Mouse (Mus musculus) gastrocnemius, postnatal 14 days (tissue): ENCODE data around the gene 1700019A02Rik. TPM values are rescaled to one million over a fixed set of nuclear protein-coding genes. Genes with fewer than 3 reads are reported as not detected.

Experiments
- DNase-seq: peaks from one replicate; pipeline ENCODE4 v3.0.0; 2021; ENCODE audit warnings: mixed read lengths
- intact Hi-C: fragments of 180-260 bp; cut with DNase I; formaldehyde crosslinking; loops from one replicate; pipeline ENCODE4 v1.15.1; 2025; ENCODE audit warnings: low total_unique reads
- long read RNA-seq, 2 experiments: library from polyadenylated mRNA; stranded (forward); transcript quantifications; one replicate each; pipeline ENCODE4 v2.0.0; 2021
- total RNA-seq, 2 experiments: library from RNA; stranded (reverse); gene quantifications; 2 replicates each; pipeline ENCODE4 v1.2.3; 2021

Gene 1700019A02Rik
- total RNA-seq, result not detected
- long read RNA-seq, experiment 1, result 0 reads
- long read RNA-seq, experiment 2, result 0 reads

DNA sequence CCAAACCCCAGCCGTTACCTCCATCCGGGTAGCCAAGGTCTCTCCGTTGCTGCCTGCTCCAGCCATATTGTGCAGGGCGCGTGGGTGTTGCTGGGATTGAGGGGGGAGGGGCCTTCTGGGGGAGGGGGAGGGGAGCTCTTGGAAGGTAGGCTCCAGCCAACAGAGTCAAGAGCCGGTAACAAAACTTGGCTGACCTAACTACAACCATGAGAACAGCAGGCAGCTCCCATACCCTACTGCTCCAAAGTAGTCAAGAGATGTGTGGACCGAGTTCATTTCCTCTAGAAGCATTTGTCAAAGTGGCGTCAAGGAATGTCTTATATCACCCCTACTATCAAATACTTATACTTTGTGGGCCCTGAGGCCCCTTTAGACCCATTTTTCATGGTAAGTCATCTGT, at the start of gene 1700019A02Rik:
Gene 1700019A02Rik, minus strand, starts transcription at position 101 of the 400 bp plus-strand sequence.
- DNase-seq, result no peak
- intact Hi-C loops, result no loop called here

DNA sequence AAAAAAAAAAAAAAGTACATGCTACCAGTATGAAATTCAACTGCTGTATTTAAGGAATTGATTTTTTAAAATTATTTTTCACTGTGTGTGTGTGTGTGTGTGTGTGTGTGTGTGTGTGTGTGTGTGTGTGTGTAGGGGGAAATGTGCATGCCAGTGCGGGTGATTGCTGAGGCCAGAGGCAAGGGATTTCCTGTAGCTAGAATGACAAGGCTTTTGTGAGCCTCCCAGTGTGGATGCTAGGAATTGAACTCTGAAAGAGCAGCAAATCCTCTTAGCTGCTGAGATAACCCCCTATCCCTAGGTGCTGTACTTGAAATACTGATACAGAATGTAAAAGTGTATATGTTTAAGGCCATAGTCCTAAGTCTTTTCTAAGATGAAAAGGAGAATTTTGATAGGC, 38.6 kb upstream of the 1700019A02Rik start:
- DNase-seq, result no peak
- intact Hi-C loops, result no loop called here

DNA sequence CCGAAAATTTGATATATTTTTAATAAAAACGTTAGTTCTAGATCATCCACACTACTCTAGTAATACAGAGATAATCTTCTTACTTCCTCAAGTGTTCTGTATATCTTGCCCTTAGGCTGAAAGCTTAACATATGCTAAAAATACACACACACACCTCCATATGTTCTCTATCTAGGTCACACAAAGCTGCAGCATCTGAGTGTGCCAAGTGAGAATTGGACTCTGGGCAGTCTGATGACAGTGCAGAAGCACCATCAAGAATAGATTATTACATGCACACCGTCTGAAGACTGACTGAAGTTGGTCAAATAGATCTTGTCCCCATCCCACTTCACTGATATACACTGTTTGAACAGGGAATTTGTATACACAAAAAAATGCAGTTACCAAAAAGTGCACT, 38.2 kb upstream of the 1700019A02Rik start:
- no peak for DNase-seq
- intact Hi-C loops, result no loop called here

DNA sequence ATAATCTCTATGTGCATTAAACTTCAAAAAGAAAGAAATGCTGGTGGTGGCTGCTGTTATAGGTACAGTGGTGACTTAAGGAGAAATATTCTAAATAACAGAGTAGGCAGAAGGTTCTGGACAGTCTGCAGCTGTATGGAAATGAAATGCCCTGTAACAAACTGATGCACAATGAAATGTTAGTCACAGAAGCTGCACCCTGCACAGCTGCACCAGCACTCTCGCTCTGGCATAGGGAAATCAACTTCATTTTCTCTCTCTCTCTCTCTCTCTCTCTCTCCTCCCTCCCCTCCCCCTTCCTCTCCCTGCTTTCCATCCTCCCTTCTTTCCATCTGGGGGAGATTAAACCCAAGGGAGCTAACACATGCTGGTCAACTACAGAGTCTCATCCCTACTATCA, 37.3 kb upstream of the 1700019A02Rik start:
- intact Hi-C loops, result no loop called here
- DNase-seq, result no peak

DNA sequence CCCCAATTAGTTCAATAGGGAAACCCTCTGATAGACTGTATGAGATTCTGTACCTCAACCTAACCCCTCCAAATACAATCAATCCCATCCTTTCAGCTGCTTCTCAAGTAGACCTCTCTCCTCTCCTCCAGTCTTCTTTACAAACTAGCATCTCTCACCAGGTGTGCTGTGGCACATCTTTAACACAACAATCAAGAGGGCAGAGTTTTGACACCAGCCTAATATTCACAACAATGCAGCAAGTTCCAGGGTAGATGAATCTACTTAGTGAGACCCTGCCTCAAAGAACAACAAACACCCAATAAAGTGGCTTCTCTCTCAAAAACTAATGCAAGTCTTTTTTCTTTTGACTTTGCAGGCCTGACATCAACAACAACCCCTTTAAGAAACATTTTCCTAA, 22.7 kb upstream of the 1700019A02Rik start:
- DNase-seq, result no peak
- intact Hi-C loops, result no loop called here

DNA sequence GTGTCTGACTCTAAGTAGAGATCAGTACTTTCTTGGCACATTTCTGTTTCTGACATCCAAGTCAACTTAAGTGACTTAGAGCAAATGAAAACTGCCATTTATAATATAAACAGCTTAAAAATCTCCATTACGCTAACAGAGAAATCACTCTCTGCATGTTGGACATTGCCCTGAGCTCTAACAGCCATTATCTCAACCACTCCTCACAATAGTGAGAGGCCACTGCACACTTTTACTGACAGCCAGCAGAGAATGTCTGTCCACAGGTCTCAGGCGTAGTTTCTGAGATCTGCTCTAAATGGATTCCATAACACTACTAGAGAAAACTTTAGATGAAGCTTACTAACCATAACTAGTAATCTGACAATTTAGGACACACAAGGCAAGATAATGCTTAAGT, 16.5 kb upstream of the 1700019A02Rik start:
- no peak for DNase-seq
- intact Hi-C loops, result no loop called here

DNA sequence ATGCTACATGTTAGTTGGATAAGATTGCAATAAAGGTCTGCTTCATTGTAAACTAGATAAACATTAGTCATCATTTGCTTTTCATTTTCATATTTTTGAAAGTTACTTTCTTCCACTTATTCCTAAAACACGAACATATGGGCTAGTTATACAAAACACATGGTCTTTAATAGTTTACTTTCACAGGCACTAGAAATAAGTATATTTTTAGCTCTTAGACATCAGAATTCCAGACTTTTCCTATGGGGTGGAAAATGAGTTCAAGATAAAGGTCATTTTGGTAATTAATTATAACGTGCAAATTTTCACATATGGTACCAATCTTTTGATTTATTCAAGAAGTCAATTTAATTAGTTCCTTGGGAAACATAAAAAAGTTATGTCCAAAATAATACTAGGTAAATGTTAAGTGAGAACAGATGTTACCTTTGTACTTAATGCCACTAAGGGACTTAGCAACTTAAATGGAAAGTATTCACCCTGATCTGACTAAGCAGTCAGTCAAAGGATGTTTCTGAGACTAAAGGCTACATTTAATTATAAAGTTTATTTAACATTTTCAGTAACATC, 14.3 kb upstream of the 1700019A02Rik start:
- intact Hi-C loops, result no loop called here
- DNase-seq, result no peak

DNA sequence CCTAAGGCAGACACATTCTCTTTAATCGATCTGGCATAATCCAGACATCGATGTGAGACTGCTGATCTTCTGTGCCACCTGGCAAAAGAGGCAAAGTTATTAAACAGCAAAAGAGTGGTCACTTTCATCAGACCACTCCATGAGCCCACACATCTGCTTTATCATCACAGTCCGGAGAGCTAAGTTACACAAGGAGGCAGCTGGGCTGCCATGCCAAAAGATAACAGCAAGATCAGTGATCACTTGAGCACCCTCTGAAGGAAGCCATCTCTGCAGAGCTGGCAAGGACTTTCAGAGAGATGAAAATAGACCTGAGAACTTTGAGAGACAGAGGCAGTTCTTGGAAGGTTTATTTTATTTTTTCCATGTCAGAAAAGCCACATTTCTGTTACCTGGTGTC, 7.1 kb upstream of the 1700019A02Rik start:
- no peak for DNase-seq
- intact Hi-C loops, result no loop called here

DNA sequence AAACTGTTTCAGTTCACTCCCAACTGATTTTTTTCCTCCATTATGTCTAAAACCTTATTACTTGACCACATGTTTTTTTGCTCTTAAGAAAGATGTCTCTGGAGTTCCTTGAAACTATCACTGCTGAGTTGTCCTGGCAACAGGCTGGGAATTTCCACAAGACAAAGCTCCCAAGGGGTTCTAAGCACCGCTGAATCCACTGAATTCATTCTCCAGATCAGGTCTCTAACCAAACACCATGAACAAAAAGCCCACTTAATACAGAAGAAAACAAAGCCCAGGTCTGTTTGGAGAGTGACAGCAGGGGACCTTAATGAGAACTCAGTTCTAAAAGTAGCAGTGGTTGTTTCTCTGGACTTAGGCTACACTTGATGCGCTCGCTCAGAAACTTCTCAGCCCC, 3.8 kb upstream of the 1700019A02Rik start:
- DNase-seq, result no peak
- intact Hi-C loops, result no loop called here

DNA sequence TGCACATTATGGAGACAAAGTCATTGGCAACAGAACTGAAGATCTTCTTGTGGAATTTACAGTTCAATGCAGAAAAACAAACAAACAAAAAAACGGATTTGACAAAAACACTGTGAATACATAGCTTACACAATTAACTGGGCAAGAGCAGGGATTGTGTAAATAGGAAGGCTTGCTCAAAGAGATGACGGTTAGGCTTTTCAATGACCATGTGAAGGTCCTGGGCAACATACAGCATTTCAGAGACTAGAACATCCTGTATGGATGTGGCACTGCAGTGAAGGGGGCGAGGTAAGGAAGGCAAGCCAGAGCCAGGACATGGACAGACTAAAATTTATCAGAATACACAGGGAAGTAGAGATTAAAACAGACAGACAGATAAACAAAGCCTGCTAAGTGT, 2.2 kb upstream of the 1700019A02Rik start:
- intact Hi-C loops, result no loop called here
- DNase-seq, result no peak

DNA sequence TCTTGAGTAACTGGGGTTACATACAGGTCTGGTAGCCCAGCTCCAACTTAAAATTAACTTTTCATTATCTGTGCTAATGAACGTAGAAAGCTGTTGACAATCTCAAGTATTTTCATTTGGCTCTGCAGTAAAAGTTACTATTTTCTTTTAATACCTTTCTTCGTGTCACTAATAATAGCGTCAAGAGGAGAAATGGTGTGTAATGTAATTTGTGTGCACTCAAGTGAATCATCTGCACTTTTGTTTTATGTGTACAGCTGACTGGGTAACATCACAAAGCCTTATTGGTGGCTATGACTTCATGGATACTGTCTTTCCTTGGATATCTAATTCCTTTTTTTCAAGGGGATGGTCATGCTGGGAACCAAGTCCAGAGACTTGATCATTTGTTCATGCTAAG, 1.1 kb downstream of the 1700019A02Rik start:
- no peak for DNase-seq
- intact Hi-C loops, result no loop called here

DNA sequence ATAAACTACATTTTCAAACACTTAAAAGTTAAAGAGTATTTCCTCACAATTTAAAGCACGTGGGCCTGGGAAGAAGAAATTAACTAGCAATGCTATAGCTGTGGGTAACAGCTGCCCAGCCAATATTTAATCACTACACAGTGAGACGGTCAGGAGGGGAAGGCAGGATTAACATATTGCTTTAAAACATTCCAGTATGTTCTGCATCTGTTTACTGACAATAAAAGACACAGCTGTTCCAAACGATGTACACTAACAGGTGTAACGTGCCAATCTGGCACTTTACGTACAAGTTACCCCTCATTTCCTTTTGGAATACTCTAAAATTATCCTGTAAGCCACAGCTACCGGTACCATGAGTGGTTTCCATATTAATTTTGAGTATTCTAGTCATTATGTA, 29.7 kb downstream of the 1700019A02Rik start:
- intact Hi-C loops, result no loop called here
- no peak for DNase-seq

DNA sequence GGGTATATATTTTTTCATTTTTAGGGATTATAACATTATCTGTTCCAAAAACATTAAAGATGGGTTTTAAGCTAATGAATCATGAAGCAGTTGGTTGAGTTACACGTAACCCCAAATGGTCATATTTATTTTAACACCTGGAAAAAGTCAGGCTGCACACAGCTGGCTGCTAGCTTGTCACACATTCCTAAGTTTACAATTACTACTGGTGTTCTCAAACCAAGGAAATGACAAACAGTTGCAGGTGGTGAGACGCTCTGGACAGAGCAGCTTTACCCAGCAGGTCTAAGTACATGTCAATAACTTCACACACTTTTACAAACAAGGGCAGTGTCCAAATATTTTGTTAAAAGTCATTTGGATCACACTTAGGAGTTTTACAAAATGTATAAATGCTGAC, 64.4 kb downstream of the 1700019A02Rik start:
- DNase-seq, result no peak
- intact Hi-C loops, result no loop called here

DNA sequence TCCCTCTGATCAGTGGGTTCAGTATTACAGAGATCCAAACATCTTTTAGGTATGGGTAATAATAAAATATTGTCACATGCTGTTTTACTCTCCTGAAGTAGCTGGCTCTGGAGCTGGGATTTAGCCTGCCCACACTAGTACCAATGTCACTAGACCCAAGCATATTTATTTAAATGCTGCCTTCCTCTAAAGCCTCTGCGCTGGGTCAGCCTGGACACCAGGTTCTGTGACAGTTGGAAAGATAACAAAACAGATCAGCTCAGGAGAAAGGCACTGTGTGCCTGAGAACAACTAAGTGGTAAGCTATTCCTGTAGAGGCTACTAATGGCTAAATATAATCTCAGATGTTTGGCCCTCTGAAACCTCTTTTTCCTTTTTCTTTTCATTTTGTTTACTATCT, 76.9 kb downstream of the 1700019A02Rik start:
- intact Hi-C loops, result no loop called here
- DNase-seq, result no peak

Other genes with a start within 250 kb of the 1700019A02Rik start
- gene 1700019D03Rik, start 167.5 kb downstream of the 1700019A02Rik start, total RNA-seq, result 1 to 10 TPM; 1.3 to 2.0 TPM
- gene Mstn, start 126.0 kb downstream of the 1700019A02Rik start, total RNA-seq, result 10 to 100 TPM; 27.3 to 36.4 TPM
- gene Pms1, start 109.4 kb upstream of the 1700019A02Rik start, total RNA-seq, result 1 to 10 TPM; 4.0 to 5.2 TPM
- 1 to 10 TPM; 3.7 to 4.9 TPM for gene Ormdl1, start 109.5 kb upstream of the 1700019A02Rik start, total RNA-seq
- gene Gm28778, start 109.5 kb upstream of the 1700019A02Rik start, total RNA-seq, result not detected
- gene Osgepl1, start 126.0 kb upstream of the 1700019A02Rik start, total RNA-seq, result 10 to 100 TPM; 17.9 to 18.5 TPM
- 1 to 10 TPM; 3.2 to 3.9 TPM for gene Asdurf, start 165.0 kb upstream of the 1700019A02Rik start, total RNA-seq
- not detected for gene Gm28551, start 165.0 kb upstream of the 1700019A02Rik start, total RNA-seq
- gene Asnsd1, start 165.1 kb upstream of the 1700019A02Rik start, total RNA-seq, result 10 to 100 TPM; 39.4 to 41.2 TPM